ENCODE assay signal across 19 mouse cellular contexts in genomic region chrX:40336555-40336954, GRCm38 (mm10).
"Had no signal": no experiment of that assay in that cellular context is flagged by ENCODE, and none has a peak within 500 bp of the region (broad histone marks: within the 10 kb centered on the region; RNA-seq: fewer than 3 reads in every experiment).

No protein-coding gene starts in this region.

- ATAC-seq: liver, postnatal 0 days; lung, postnatal 0 days; midbrain, embryonic 13.5 days; midbrain, embryonic 15.5 days had no signal

- H3K27ac ChIP-seq: liver, embryonic 15.5 days; lung, embryonic 15.5 days; macrophage; midbrain, embryonic 13.5 days; midbrain, embryonic 15.5 days; neural tube, embryonic 12.5 days; stomach, embryonic 15.5 days; stomach, postnatal 0 days had no signal

- H3K27me3 ChIP-seq: liver, embryonic 15.5 days; lung, embryonic 15.5 days; megakaryocyte, embryonic 14.5 days; midbrain, embryonic 13.5 days; midbrain, embryonic 15.5 days; neural tube, embryonic 12.5 days; stomach, embryonic 15.5 days had no signal

- H3K4me3 ChIP-seq: liver, embryonic 15.5 days; lung, embryonic 15.5 days; megakaryocyte, embryonic 14.5 days; midbrain, embryonic 13.5 days; midbrain, embryonic 15.5 days; neural tube, embryonic 12.5 days; stomach, embryonic 15.5 days had no signal

- H3K4me1 ChIP-seq: liver, embryonic 15.5 days; lung, embryonic 15.5 days; megakaryocyte, embryonic 14.5 days; midbrain, embryonic 13.5 days; midbrain, embryonic 15.5 days; neural tube, embryonic 12.5 days; stomach, embryonic 15.5 days had no signal

- H3K36me3 ChIP-seq: liver, embryonic 15.5 days; lung, embryonic 15.5 days; midbrain, embryonic 13.5 days; midbrain, embryonic 15.5 days; neural tube, embryonic 12.5 days; stomach, embryonic 15.5 days had no signal

- DNase-seq: liver, postnatal 0 days; lung, adult 2 months; lung, postnatal 14 days; lung, postnatal 36 days; right cerebral cortex, postnatal 14 days; thymus, adult 18-20 months; thymus, postnatal 14 days; thymus, postnatal 36 days had no signal

- H3K9ac ChIP-seq: liver, embryonic 15.5 days; liver, postnatal 0 days; lung, embryonic 15.5 days; midbrain, embryonic 13.5 days; midbrain, embryonic 15.5 days; neural tube, embryonic 12.5 days; stomach, embryonic 15.5 days had no signal

- H3K9me3 ChIP-seq: liver, embryonic 15.5 days; lung, embryonic 15.5 days; megakaryocyte, embryonic 14.5 days; midbrain, embryonic 13.5 days; midbrain, embryonic 15.5 days; neural tube, embryonic 12.5 days; stomach, embryonic 15.5 days had no signal

- H3K4me2 ChIP-seq: liver, embryonic 15.5 days; lung, embryonic 15.5 days; midbrain, embryonic 11.5 days; midbrain, embryonic 13.5 days; midbrain, embryonic 15.5 days; neural tube, embryonic 12.5 days; stomach, embryonic 15.5 days had no signal
